Mouse (Mus musculus) ovary, adult 18-20 months (tissue): ENCODE data around the gene Zfp831.
A peak's percentile ranks its signal among the peaks of the same experiment; 100 is the strongest.

ENCODE experiments used
- DNase-seq: peaks from one replicate; pipeline ENCODE4 v3.0.0; 2022; ENCODE audit warnings: low spot score, mixed read lengths

Gene Zfp831

DNA sequence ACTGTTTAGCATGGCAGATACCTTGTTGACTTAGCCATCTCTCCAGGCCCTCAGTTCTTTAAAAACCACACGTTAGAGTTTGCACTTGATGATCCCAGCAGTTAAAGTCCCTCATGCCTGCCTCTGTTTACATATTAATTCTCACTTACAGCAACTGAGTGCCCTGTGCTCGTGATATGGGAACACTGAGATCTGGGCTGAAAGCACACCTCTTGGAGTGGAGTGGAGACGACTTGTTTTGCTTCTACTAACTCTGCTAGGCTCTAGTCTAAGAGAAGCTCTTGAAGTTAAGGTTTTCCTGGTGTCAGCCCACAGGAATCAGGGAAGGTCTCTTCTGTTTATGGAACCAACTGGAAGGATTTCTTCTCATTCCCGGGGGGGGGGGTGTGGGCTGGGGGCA is 9.5 kb downstream of the Zfp831 start:
- no peak for DNase-seq

- no peak for DNase-seq
These were observed 12.0 kb downstream of the Zfp831 start for GRCm38 (mm10) chr2:174655341-174655740.

GRCm38 (mm10) chr2:174658229-174658844 is 15.0 kb downstream of the Zfp831 start:
- DNase-seq = no peak

- DNase-seq = no peak
These were observed 16.5 kb downstream of the Zfp831 start for GRCm38 (mm10) chr2:174659874-174660273.

- no peak for DNase-seq
These were observed 17.0 kb downstream of the Zfp831 start for GRCm38 (mm10) chr2:174660321-174660720.

- DNase-seq = no peak
These were observed 18.3 kb downstream of the Zfp831 start for GRCm38 (mm10) chr2:174661436-174662171.

GRCm38 (mm10) chr2:174662593-174662992 is 19.3 kb downstream of the Zfp831 start:
- no peak for DNase-seq

DNA sequence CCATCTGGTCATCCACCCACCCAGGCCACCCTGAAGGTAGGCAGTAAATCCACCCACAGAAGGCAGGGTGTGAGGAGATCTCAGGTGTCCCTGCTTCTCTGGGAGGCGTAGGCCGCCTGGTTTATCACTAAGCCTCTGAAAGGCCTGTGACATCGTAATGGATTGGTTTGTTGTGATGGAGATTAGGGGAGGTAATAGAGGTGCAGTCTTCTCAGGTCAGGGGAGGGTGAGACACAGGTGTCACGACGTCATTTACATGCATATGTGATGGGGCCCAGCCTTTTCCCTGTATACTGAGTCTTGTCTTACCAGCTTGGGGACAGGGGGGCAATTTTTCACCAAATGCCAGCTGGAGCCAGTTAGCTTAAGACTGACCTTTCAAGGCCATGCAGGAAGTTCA is 22.1 kb downstream of the Zfp831 start:
- no peak for DNase-seq

- no peak for DNase-seq
These were observed 25.5 kb downstream of the Zfp831 start for GRCm38 (mm10) chr2:174668806-174669205.

DNA sequence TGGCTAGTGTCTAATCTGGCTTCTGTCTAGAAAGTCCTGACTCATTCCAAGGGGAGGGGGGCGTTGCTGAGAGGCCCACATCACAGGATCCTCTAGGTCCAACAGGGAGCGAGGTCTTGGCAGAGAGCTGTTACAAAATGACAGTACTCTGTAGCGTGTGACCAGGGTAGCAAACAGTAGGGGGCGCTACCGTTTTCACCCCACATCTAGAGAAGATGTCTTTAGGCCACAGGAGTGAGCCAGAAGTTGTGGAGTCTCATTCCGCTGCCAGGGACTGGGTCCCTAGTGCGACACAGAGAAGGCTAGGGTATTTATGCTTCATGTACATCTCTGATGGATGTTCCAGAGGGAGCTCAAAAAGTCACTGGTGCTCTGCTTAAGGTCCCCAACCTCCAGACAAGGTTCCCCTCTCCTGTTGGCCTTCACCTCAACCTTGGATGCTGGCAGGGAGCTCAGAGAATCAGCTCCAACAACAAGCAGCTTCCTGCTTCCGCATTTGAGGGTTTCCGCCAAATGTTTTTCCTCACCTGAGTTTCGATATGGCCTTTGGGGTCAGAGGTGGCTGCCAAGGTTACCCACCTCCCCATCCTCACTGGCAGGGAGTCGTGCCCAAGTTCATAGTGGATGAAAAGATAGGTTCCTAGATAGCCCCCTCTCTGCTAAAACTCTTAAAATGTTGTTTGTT is 29.3 kb downstream of the Zfp831 start:
- DNase-seq = no peak

GRCm38 (mm10) chr2:174673592-174674286 is 30.4 kb downstream of the Zfp831 start:
- DNase-seq = peak; percentile 56

DNA sequence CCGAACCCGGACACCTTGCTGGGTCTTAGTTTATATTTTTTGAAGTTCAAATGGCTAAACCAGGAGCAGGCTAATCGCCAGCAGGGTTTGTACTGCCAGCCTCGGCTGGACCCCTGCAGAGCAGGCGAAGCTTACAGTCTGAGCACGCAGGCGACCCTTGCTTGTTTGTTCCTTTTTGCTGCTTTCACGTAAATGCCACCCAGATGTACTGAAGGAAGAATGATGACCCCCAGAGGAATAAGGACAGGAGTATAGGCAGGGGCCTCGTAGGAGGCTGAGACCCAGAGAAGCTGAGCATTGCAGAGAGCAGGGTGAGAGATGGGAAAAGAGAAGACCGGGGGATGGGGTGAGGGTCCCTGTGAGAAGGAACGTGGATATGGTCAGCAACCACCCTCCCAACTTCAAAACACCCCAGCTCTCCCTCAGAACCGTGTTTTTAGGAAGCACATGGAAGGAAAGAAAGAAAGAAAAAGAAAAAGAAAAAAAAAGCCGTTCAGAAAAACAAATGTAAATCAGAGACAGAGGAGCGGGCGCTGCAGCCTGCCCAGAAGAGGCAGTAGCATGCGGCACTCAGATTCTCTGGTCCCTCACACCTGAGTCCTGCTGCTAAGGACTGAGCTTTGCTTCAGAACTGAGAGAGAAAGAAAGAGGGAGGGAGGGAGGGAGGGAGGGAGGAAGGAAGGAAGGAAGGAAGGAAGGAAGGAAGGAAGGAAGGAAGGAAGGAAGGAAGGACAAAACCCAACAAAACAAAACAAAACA is 31.1 kb downstream of the Zfp831 start:
- DNase-seq = no peak

GRCm38 (mm10) chr2:174675642-174676041 is 32.3 kb downstream of the Zfp831 start:
- no peak for DNase-seq

DNA sequence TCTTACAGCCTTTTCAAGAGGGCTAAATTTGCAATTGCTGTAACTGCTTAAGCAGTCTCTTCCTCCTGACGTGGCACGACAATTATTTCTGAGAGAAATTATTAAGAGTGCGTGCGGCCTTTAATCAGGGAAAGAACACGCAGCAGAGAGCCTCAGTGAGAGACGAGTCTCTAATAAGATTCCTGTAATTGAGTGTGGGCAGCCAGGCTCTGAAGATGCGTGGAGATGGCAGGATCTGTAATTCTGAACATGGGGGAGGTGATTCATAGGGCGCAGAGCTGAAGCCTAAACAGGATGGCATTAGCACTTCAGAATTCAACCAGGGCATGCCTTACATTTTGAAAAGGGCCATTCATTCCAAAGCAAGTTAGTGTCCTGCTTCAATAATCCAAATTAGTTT is 58.0 kb downstream of the Zfp831 start:
- no peak for DNase-seq

DNA sequence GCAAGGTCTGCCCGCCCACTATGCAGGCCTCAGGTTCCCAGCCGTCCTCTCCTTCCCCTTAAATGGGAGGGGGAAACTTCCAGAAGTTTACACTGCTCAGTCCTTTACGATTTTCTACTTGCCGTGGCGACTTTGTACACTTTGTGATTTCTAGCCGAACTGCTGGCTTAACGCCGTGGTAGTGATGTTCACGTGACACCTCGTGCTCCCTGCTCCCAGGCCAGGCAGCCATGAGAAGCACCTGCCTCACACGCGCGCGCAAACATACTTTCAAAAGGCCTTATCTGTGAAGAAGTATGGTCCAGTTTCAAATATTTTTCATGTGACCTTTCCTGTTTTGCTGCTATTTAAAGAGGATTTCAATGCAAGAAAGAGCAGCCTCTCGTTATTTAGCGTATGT is 63.8 kb downstream of the Zfp831 start:
- no peak for DNase-seq

DNA sequence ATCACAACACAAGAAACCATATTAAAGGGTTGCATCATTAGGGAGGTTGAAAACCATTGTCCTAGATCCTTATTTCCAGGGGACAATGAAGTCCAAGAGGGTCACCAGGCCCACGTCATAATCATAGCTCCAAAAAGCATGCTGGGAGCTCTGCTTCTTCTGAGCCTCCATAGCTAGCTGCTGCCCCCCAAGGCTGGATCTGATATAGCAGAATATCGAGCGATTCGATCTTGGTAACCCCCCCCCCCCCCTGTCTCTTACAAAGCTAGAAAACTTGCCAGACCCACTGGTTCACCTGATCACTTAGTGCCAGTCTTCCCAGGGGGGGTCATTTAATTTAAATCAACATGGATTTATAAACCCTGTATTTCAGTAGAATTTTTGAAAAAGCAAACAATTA is 65.3 kb downstream of the Zfp831 start:
- DNase-seq = no peak

DNA sequence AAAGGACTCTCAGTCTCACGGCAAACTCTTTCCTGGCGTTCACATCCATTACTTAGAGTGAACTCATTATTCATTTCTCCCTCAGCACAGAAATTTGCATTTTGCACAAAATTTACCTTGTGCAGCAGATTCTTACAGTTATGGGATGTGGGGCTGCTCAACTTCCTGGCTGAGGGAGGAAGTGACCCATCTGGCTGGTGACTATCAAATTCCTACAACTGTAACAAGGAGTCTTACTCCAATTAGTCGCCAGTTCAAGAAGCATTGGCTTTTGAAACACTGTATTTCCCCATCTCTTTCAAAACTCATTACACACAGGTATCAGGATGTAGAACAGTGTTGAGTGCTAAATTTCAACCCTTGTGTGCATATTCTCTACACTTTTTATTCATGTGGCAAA is 66.9 kb downstream of the Zfp831 start:
- no peak for DNase-seq

GRCm38 (mm10) chr2:174712043-174712442 is 68.7 kb downstream of the Zfp831 start:
- DNase-seq = no peak

GRCm38 (mm10) chr2:174715938-174716337 is 72.6 kb downstream of the Zfp831 start:
- DNase-seq = no peak

DNA sequence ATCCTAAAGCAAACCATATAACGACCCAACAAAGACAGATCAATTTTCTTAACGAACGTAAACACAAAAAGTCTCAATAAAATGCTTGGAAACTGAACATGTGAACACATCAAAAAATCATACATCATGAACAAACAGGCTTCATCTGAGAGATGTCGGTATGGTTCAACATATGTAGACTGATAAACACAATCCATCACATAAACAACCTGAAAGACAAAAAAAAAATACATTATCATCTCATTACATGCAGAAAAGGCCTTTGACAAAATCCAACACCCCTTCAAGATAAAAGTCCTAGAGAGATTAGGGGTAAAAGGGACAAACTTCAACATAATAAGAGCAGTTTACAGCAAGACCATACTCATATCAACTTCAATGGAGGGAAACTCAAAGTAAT is 74.5 kb downstream of the Zfp831 start:
- DNase-seq = no peak

- DNase-seq = no peak
These were observed 83.9 kb downstream of the Zfp831 start for GRCm38 (mm10) chr2:174727114-174727823.
